Mouse (Mus musculus) embryonic facial prominence, embryonic 11.5 days (tissue): ENCODE measurements around the gene Ptpn18. TPM values are rescaled to one million over a fixed set of nuclear protein-coding genes. Genes with fewer than 3 reads are reported as not detected.

Experiments used
- ATAC-seq: fragments of 200-750 bp; cut with Nextera tagmentation; replicated peaks from 2 replicates; pipeline ENCODE4 v1.8.0; 2017; ENCODE audit warnings: low read depth; ENCODE audit not compliant: insufficient number of reproducible peaks, low FRiP score, low TSS enrichment
- DNase-seq: peaks from one replicate; pipeline ENCODE4 v3.0.0-alpha.2; 2015; ENCODE audit warnings: low spot score
- H3K27ac ChIP-seq: fragments of 300-500 bp; sonication (generic); replicated peaks from 2 replicates; pipeline ENCODE4 v1.5.1; 2014; ENCODE audit warnings: mild to moderate bottlenecking, low read depth, low read length, control low read depth
- H3K27me3 ChIP-seq: fragments of 300-500 bp; sonication (generic); 2 replicates; pipeline ENCODE4 v1.6.1; 2014; ENCODE audit warnings: mild to moderate bottlenecking, low read length, moderate library complexity, mixed read lengths; ENCODE audit not compliant: control insufficient read depth, insufficient read depth
- H3K36me3 ChIP-seq: fragments of 300-500 bp; sonication (generic); replicated peaks from 2 replicates; pipeline ENCODE4 v1.6.1; 2014; ENCODE audit warnings: low read depth, mild to moderate bottlenecking, low read length, moderate library complexity, mixed read lengths; ENCODE audit not compliant: control insufficient read depth, insufficient read depth
- H3K4me1 ChIP-seq: fragments of 300-500 bp; sonication (generic); 2 replicates; pipeline ENCODE4 v1.6.1; 2014; ENCODE audit warnings: low read length, mixed read lengths; ENCODE audit not compliant: control insufficient read depth, insufficient read depth
- H3K4me2 ChIP-seq: fragments of 300-500 bp; sonication (generic); 2 replicates; pipeline ENCODE4 v1.6.1; 2014; ENCODE audit warnings: low read depth, mild to moderate bottlenecking, control low read depth, low read length, moderate library complexity
- H3K4me3 ChIP-seq: fragments of 300-500 bp; sonication (generic); 2 replicates; pipeline ENCODE4 v1.5.1; 2014; ENCODE audit warnings: low read depth, low read length, control low read depth
- H3K9ac ChIP-seq: fragments of 300-500 bp; sonication (generic); replicated peaks from 2 replicates; pipeline ENCODE4 v1.6.1; 2014; ENCODE audit warnings: mild to moderate bottlenecking, control low read depth, low read length
- H3K9me3 ChIP-seq: fragments of 300-500 bp; sonication (generic); replicated peaks from 2 replicates; pipeline ENCODE4 v1.6.1; 2016; ENCODE audit warnings: mild to moderate bottlenecking, low read length, inconsistent platforms, mixed read lengths; ENCODE audit not compliant: control insufficient read depth
- WGBS: fragments of 180-500 bp; shearing (Covaris S2); extraction: QIAGEN DNeasy Blood & Tissue Kit; methylation state at CpG from one replicate; pipeline ENCODE4 v1.1.7; 2014; 5-methylcytosine and 5-hydroxymethylcytosine counted together
- polyA plus RNA-seq: library from polyadenylated mRNA; unstranded; fragments of >200 nt; fragmentation: Nextera tagmentation; extraction: Ambion mirVana; gene quantifications from 2 replicates; pipeline ENCODE4 v1.2.1, GENCODE M21; 2014

The Ptpn18 gene
- polyA plus RNA-seq, 1 experiment from 2014 or later, result 4.2 TPM

GRCm38 (mm10) chr1:34485461-34486188 lies 26.1 kb downstream of the Ptpn18 start:
- peak; percentile 59 for DNase-seq

DNA sequence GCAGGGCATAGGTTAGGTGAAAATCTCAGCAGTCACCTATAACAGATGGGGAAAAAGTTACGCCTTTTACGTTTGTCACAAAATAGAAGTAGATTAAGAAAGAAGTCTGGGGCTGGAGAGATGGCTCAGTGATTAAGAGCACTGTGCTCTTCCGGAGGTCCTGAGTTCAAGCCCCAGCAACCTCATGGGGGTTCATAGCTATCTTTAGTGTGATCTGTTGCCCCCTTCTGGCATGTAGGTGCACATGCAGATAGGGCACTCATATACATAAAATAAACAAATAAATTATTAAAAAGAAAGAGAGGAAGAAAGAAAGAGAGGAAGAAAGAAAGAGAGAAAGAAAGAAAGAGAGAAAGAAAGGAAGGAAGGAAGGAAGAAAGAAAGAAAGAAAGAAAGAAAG lies 27.8 kb downstream of the Ptpn18 start:
- no peaks in the 10 kb centered on the region for H3K27me3 ChIP-seq
- H3K36me3 ChIP-seq, result no peaks in the 10 kb centered on the region
- WGBS, result 92% methylated on average over 3 of the region's 3 CpGs
- no peak overlapping the region for H3K9ac ChIP-seq
- no peak overlapping the region for H3K4me2 ChIP-seq
- no peaks in the 10 kb centered on the region for H3K9me3 ChIP-seq
- ATAC-seq (no peak), DNase-seq (no peak)
- no peak overlapping the region for H3K4me3 ChIP-seq
- no peaks in the 10 kb centered on the region for H3K4me1 ChIP-seq
- no peak overlapping the region for H3K27ac ChIP-seq

More at GRCm38 (mm10) chr1:34485461-34486188, 26.1 kb downstream of the Ptpn18 start:
- H3K4me2 ChIP-seq, result peak overlapping the region; percentile 37; the same call in 1 of the 2 replicates
- H3K4me3 ChIP-seq, result no peak overlapping the region
- H3K4me1 ChIP-seq, result no peaks in the 10 kb centered on the region
- ATAC-seq, result no peak
- no peak overlapping the region for H3K27ac ChIP-seq
- H3K27me3 ChIP-seq, result no peaks in the 10 kb centered on the region
- WGBS, result 9% methylated on average over 25 of the region's 25 CpGs
- no peaks in the 10 kb centered on the region for H3K9me3 ChIP-seq
- H3K36me3 ChIP-seq, result no peaks in the 10 kb centered on the region
- no peak overlapping the region for H3K9ac ChIP-seq

DNA sequence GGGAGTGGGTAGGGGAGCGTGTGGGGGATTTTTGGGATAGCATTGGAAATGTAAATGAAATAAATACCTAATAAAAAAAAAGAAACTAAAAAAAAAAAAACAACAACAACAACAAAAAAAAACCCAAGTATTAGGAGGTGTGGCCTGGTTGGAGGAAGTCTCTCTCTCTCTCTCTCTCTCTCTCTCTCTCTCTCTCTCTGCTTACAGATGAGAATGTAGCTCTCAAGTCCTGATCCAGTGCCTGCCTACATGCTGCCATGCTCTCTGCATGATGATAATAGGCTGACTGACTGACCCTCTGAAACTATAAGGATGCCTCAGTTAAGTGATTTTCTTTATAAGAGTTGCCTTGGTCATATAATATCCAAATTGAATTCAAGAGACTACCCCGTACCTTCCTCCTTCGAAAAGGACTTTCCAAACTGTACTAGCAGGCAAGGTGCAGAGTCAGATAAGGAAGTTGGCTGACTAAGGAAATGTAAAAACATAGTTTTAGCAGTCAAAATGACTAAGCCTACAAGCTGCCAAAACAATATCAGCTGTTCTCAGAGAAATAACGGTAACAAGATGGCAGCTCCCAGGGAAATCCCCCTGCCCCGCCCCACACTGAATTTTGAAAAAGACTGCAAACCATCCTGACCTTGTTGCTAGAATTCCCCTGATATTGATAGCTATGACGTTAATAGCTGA lies 30.4 kb downstream of the Ptpn18 start:
- H3K27me3 ChIP-seq, result no peaks in the 10 kb centered on the region
- no peaks in the 10 kb centered on the region for H3K4me1 ChIP-seq
- DNase-seq, result no peak
- H3K4me3 ChIP-seq, result no peak overlapping the region
- WGBS, result 85% methylated on average over 6 of the region's 6 CpGs
- no peak for ATAC-seq
- H3K36me3 ChIP-seq, result no peaks in the 10 kb centered on the region
- H3K9me3 ChIP-seq, result no peaks in the 10 kb centered on the region
- H3K9ac ChIP-seq, result no peak overlapping the region
- no peak overlapping the region for H3K27ac ChIP-seq
- H3K4me2 ChIP-seq, result no peak overlapping the region

DNA sequence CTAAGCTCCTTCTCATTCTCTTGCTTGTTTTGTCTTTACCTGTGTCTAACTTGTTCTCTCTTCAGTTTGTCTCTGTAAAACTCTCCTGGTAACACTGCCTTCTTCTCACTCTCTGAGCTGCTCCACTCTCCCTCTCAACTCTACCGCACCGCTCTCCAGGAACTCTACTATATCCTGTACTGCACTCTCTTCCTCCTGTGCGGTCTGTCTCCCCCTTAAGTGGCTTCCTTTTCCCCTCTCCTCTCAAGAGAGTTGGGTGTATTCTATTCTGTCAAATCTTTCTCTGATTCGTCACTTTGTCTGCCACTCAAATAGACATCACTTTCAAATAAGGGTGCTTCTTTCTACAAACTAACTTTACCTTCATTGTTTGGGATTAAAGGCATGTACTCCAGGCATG lies 31.9 kb downstream of the Ptpn18 start:
- no peaks in the 10 kb centered on the region for H3K36me3 ChIP-seq
- 84% methylated on average over 4 of the region's 4 CpGs for WGBS
- no peaks in the 10 kb centered on the region for H3K27me3 ChIP-seq
- ATAC-seq (no peak), DNase-seq (no peak)
- H3K9ac ChIP-seq, result no peak overlapping the region
- H3K4me1 ChIP-seq, result no peaks in the 10 kb centered on the region
- no peak overlapping the region for H3K27ac ChIP-seq
- H3K9me3 ChIP-seq, result no peaks in the 10 kb centered on the region
- H3K4me2 ChIP-seq, result no peak overlapping the region
- H3K4me3 ChIP-seq, result no peak overlapping the region

DNA sequence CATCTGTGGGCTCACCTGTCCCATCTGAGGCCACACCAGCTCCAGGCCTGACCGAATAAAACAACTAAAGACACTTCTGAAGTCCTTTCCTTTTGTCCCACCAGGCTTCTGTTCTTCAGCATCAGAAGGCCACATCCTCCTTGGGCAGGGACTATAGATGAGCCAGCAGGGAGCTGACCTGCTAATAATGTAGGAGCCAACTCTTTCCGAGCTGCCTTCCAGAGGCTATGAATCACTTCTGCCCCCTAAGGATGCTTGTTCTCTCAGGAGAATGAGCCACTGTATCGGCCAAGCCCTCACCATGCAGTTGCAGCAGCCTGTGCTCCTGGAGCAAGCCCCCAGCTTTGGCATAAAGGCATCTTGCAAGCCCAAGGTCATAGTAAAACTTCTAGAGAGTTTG lies 43.4 kb downstream of the Ptpn18 start:
- 44% methylated on average over 3 of the region's 3 CpGs for WGBS
- Histone ChIP-seq H3K27ac (no peak overlapping the region), H3K9ac (no peak overlapping the region), H3K36me3 (no peaks in the 10 kb centered on the region), H3K9me3 (no peaks in the 10 kb centered on the region), H3K4me2 (no peak overlapping the region), H3K27me3 (no peaks in the 10 kb centered on the region; the same call in 1 of the 2 replicates), H3K4me3 (no peak overlapping the region), H3K4me1 (no peaks in the 10 kb centered on the region)
- DNase-seq (no peak), ATAC-seq (no peak)

- H3K9me3 ChIP-seq, result no peaks in the 10 kb centered on the region
- H3K4me3 ChIP-seq, result no peak overlapping the region
- H3K36me3 ChIP-seq, result no peaks in the 10 kb centered on the region
- WGBS, result 57% methylated on average over 7 of the region's 7 CpGs
- H3K27ac ChIP-seq, result no peak overlapping the region
- H3K4me2 ChIP-seq, result no peak overlapping the region
- no peak for DNase-seq
- no peak overlapping the region for H3K9ac ChIP-seq
- no peak for ATAC-seq
- H3K4me1 ChIP-seq, result no peaks in the 10 kb centered on the region
- H3K27me3 ChIP-seq, result no peaks in the 10 kb centered on the region; the same call in 1 of the 2 replicates
These were observed 45.7 kb downstream of the Ptpn18 start for GRCm38 (mm10) chr1:34505307-34505706.

- Histone ChIP-seq H3K9ac (no peak overlapping the region), H3K36me3 (no peaks in the 10 kb centered on the region), H3K4me3 (no peak overlapping the region), H3K27me3 (no peaks in the 10 kb centered on the region; the same call in 1 of the 2 replicates), H3K4me1 (no peaks in the 10 kb centered on the region), H3K27ac (no peak overlapping the region), H3K4me2 (no peak overlapping the region), H3K9me3 (no peaks in the 10 kb centered on the region)
- WGBS, result 81% methylated on average over 4 of the region's 4 CpGs
- ATAC-seq (no peak), DNase-seq (no peak)
These were observed 46.5 kb downstream of the Ptpn18 start for GRCm38 (mm10) chr1:34505970-34506551.

DNA sequence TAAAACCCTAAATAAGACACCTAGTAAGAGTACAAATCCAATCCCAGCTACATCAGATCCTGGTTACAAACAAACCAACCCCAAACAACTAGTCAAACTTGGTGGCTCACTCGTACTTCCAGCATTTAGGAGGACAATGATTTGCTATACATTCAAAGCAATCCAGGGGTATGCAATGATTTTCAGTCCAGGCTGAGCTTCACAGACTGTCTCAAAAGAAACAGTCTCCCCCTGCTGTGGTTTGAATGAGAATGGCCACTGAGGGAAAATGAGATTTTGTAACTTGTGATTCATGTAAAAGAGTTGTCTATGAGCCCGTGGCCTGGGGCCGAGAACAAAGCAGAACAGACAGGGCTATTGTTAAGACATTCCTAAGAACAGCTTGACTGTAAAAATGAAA lies 48.4 kb downstream of the Ptpn18 start:
- Histone ChIP-seq H3K4me3 (no peak overlapping the region), H3K27ac (no peak overlapping the region), H3K4me2 (no peak overlapping the region), H3K4me1 (no peaks in the 10 kb centered on the region), H3K9ac (no peak overlapping the region), H3K27me3 (no peaks in the 10 kb centered on the region), H3K9me3 (no peaks in the 10 kb centered on the region), H3K36me3 (no peaks in the 10 kb centered on the region)
- DNase-seq (no peak), ATAC-seq (no peak)
- WGBS, result 90% methylated on average over 3 of the region's 3 CpGs
